Mouse (Mus musculus): ENCODE data around the gene Ppp1r21.

DNA sequence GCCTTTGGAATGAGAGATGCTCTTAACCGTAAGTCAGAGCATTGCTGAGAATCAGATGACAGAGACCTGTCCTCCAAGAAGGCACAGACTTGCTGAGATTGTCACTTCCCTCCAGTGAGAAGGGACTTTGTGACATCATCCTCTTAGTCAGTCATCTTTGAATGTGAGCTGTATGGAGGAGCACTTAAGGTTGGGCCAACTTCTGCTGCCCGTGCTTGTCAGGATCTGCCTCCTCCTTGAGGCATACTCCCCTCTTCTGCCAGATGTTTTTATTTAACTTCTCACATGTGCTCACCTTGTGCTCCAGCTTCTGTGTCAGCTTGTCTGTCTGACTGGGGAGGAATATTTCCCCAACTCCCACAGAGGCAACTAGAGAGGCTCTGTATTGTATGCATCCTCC, 81.1 kb downstream of the Ppp1r21 start:
- TF ChIP-seq CTCF (conservative IDR thresholded peaks at IDR 0.05; ENCODE audit: insufficient read depth, insufficient read length, low read depth, low read length): no peak
- no peak for TF ChIP-seq POLR2A (IDR thresholded peaks at IDR 0.05; ENCODE audit: low read depth, low read length)
